Mouse (Mus musculus) heart, postnatal 0 days (tissue): ENCODE results near the gene Ptprcap.

Experiments
- CTCF ChIP-seq: IDR thresholded peaks from 2 replicates; pipeline ENCODE4 v1.5.1; 2016; ENCODE audit warnings: antibody characterized with exemption, control low read depth, low read depth
- EP300 ChIP-seq: IDR thresholded peaks from 2 replicates; pipeline ENCODE4 v1.6.1; 2016; ENCODE audit warnings: antibody characterized with exemption, low read depth

- no peak for TF ChIP-seq CTCF
- no peak for TF ChIP-seq EP300
Observed at GRCm38 (mm10) chr19:4115816-4116215, 37.6 kb upstream of the Ptprcap start.
